Mouse (Mus musculus) liver, embryonic 15.5 days (tissue): ENCODE results near the gene E330017A01Rik. TPM values are rescaled to one million over a fixed set of nuclear protein-coding genes. Genes with fewer than 3 reads are reported as not detected.

Experiments
- ATAC-seq: fragments of 200-750 bp; cut with Nextera tagmentation; 2 replicates; pipeline ENCODE4 v1.8.0; 2017; ENCODE audit warnings: moderate number of reproducible peaks, mild to moderate bottlenecking, moderate library complexity; ENCODE audit not compliant: insufficient read depth
- H3K27ac ChIP-seq: fragments of 300-500 bp; sonication (generic); replicated peaks from 2 replicates; pipeline ENCODE4 v1.5.1; 2015; ENCODE audit warnings: mild to moderate bottlenecking, inconsistent platforms
- H3K27me3 ChIP-seq: fragments of 300-500 bp; sonication (generic); 2 replicates; pipeline ENCODE4 v1.6.1; 2015; ENCODE audit warnings: mild to moderate bottlenecking, inconsistent platforms
- H3K36me3 ChIP-seq: fragments of 300-500 bp; sonication (generic); replicated peaks from 2 replicates; pipeline ENCODE4 v1.6.1; 2015; ENCODE audit warnings: moderate library complexity, mild to moderate bottlenecking, inconsistent platforms
- H3K4me1 ChIP-seq: fragments of 300-500 bp; sonication (generic); replicated peaks from 2 replicates; pipeline ENCODE4 v1.6.1; 2015; ENCODE audit warnings: inconsistent platforms
- H3K4me2 ChIP-seq: fragments of 300-500 bp; sonication (generic); 2 replicates; pipeline ENCODE4 v1.6.1; 2015; ENCODE audit warnings: moderate library complexity, mild to moderate bottlenecking, inconsistent platforms
- H3K4me3 ChIP-seq: fragments of 300-500 bp; sonication (generic); replicated peaks from 2 replicates; pipeline ENCODE4 v1.5.1; 2015; ENCODE audit warnings: mild to moderate bottlenecking, inconsistent platforms
- H3K9ac ChIP-seq: fragments of 300-500 bp; sonication (generic); 2 replicates; pipeline ENCODE4 v1.6.1; 2015; ENCODE audit warnings: moderate library complexity, mild to moderate bottlenecking, inconsistent platforms
- H3K9me3 ChIP-seq: fragments of 300-500 bp; sonication (generic); replicated peaks from 2 replicates; pipeline ENCODE4 v1.6.1; 2016; ENCODE audit warnings: inconsistent platforms
- WGBS: fragments of 180-500 bp; shearing (Covaris S2); methylation state at CpG from one replicate; pipeline ENCODE4 v1.1.7; 2015; ENCODE audit warnings: mixed read lengths; ENCODE audit not compliant: insufficient replicate concordance; 5-methylcytosine and 5-hydroxymethylcytosine counted together
- polyA plus RNA-seq: library from polyadenylated mRNA; unstranded; fragments of >200 nt; fragmentation: Nextera tagmentation; extraction: Ambion mirVana; gene quantifications from 2 replicates; pipeline ENCODE4 v1.2.1, GENCODE M21; 2015

Gene E330017A01Rik
- polyA plus RNA-seq, 1 experiment from 2014 or later: not detected

DNA sequence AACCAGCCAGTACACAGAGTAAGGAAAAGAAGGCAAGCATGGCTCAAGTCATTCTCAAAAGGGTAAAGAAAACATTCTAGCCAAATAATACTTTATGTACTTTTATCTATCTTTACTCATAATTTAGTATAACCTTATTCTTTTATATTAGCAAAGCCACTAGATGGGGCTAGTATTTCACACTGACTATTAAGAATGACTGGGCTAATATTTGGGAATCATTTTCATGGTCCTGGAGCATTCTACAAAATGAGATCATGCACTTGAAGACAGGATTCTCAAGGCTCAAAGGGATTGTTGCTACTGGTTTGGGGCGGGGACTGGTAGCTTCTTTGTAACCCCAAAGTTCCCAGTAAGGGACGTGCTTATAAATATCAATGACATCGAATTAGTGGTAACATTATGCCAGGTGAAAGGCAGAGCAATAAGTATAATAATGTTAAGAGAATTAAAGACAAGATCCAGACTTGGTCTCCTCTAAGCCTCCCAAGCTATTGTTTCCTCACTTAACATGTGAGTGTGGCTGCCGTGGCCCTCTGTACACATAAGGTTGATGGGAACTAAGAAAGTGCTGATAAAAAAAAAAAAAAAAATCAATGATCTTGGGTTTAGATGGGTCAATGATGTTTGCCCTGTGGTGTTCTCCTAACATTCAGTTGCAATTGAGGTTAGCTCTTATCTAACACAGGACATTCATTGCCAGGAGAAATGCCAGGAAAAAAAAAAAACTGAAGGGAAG lies 10.8 kb downstream of the E330017A01Rik start:
- H3K27ac ChIP-seq: peak overlapping the region; percentile 75
- peaks cover 42% of the 10 kb centered on the region for H3K4me1 ChIP-seq
- H3K9me3 ChIP-seq: no peaks in the 10 kb centered on the region
- H3K27me3 ChIP-seq: no peaks in the 10 kb centered on the region
- no peak overlapping the region for H3K4me3 ChIP-seq
- 58% methylated on average over 4 of the region's 4 CpGs for WGBS
- no peak overlapping the region for H3K9ac ChIP-seq
- peak; percentile 45 for ATAC-seq
- H3K4me2 ChIP-seq: no peak overlapping the region
- no peaks in the 10 kb centered on the region for H3K36me3 ChIP-seq

- H3K9me3 ChIP-seq: no peaks in the 10 kb centered on the region
- ATAC-seq: no peak
- H3K4me1 ChIP-seq: peaks cover 27% of the 10 kb centered on the region
- H3K4me3 ChIP-seq: no peak overlapping the region
- no peaks in the 10 kb centered on the region for H3K36me3 ChIP-seq
- no peaks in the 10 kb centered on the region for H3K27me3 ChIP-seq
- H3K27ac ChIP-seq: no peak overlapping the region
- no peak overlapping the region for H3K4me2 ChIP-seq
- no peak overlapping the region for H3K9ac ChIP-seq
- 81% methylated on average over 6 of the region's 6 CpGs for WGBS
These were observed 14.6 kb downstream of the E330017A01Rik start for GRCm38 (mm10) chr16:58623944-58624343.

- no peak for ATAC-seq
These were observed 15.4 kb downstream of the E330017A01Rik start for GRCm38 (mm10) chr16:58623114-58623513.

DNA sequence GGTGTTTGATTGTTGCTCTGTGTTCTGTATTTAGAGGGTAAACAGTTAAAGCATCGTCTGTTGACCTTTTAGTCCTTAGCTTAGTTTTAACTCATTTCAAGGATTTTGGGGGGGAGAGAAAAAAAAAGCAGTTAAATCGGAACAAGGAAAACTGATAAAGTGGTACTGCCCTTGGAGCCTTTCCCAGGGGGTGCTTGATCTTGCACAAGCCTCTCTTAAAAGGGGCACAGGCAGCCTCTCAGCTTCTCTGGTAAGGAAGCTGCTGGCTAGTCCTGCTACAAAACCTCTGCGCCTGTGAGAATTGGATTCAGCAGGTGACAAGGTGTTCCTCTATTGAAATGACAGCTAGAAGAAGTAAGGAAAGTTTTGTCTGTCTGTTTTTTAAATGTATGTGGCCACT lies 16.2 kb downstream of the E330017A01Rik start:
- ATAC-seq: no peak
- no peak overlapping the region for H3K4me2 ChIP-seq
- 74% methylated on average over 3 of the region's 3 CpGs for WGBS

More at GRCm38 (mm10) chr16:58623114-58623513, 15.4 kb downstream of the E330017A01Rik start:
- H3K36me3 ChIP-seq: no peaks in the 10 kb centered on the region
- H3K4me2 ChIP-seq: no peak overlapping the region
- H3K4me1 ChIP-seq: peaks cover 19% of the 10 kb centered on the region
- no peaks in the 10 kb centered on the region for H3K9me3 ChIP-seq
- H3K27ac ChIP-seq: no peak overlapping the region
- no peak overlapping the region for H3K4me3 ChIP-seq
- no peaks in the 10 kb centered on the region for H3K27me3 ChIP-seq
- no peak overlapping the region for H3K9ac ChIP-seq
- WGBS: 73% methylated on average over 4 of the region's 4 CpGs

DNA sequence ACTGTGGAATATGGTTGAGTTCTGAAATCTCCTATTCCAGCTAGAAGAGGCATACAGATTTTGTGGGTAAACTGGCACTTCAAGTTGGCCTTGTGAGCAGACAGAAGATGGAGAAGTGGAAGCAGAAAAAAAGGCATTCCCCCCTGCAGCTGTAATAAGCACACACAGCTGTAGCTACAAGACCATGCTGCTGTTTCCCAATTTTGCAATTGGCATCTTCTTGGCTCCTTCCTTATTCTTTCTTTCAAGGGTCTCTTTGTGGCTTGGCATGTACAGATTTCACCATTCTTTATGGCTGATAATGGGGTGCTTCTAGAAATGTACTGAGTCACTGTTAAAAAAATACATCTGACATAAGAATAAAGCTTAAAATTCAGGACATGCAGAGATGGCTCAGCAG lies 21.2 kb downstream of the E330017A01Rik start:
- H3K4me2 ChIP-seq: no peak overlapping the region
- no peak overlapping the region for H3K4me3 ChIP-seq
- H3K27me3 ChIP-seq: no peaks in the 10 kb centered on the region
- H3K4me1 ChIP-seq: no peaks in the 10 kb centered on the region
- no peaks in the 10 kb centered on the region for H3K9me3 ChIP-seq
- H3K36me3 ChIP-seq: no peaks in the 10 kb centered on the region
- H3K27ac ChIP-seq: no peak overlapping the region
- no peak for ATAC-seq
- H3K9ac ChIP-seq: no peak overlapping the region

More for the DNA sequence above, 16.2 kb downstream of the E330017A01Rik start:
- H3K4me3 ChIP-seq: no peak overlapping the region
- H3K9me3 ChIP-seq: no peaks in the 10 kb centered on the region
- no peaks in the 10 kb centered on the region for H3K36me3 ChIP-seq
- no peak overlapping the region for H3K27ac ChIP-seq
- no peaks in the 10 kb centered on the region for H3K27me3 ChIP-seq
- H3K9ac ChIP-seq: no peak overlapping the region
- H3K4me1 ChIP-seq: peaks cover 12% of the 10 kb centered on the region

- no peaks in the 10 kb centered on the region for H3K36me3 ChIP-seq
- 71% methylated on average over 6 of the region's 6 CpGs for WGBS
- ATAC-seq: no peak
- H3K4me3 ChIP-seq: no peak within 1 kb of the TSS
- no peaks in the 10 kb centered on the region for H3K9me3 ChIP-seq
- H3K4me2 ChIP-seq: no peak within 1 kb of the TSS
- H3K9ac ChIP-seq: no peak within 1 kb of the TSS
- no peak within 1 kb of the TSS for H3K27ac ChIP-seq
- H3K27me3 ChIP-seq: no peaks in the 10 kb centered on the region
- no peaks in the 10 kb centered on the region for H3K4me1 ChIP-seq
These were observed 21.7 kb downstream of the E330017A01Rik start, which contains the start of gene Gm813 for GRCm38 (mm10) chr16:58616878-58617277. TSS of gene Gm813 (minus strand) at chr16:58616978.

- H3K27me3 ChIP-seq: no peaks in the 10 kb centered on the region
- no peaks in the 10 kb centered on the region for H3K9me3 ChIP-seq
- WGBS: 49% methylated on average over 3 of the region's 3 CpGs
- no peaks in the 10 kb centered on the region for H3K36me3 ChIP-seq
- H3K9ac ChIP-seq: no peak overlapping the region
- H3K27ac ChIP-seq: no peak overlapping the region
- no peak overlapping the region for H3K4me3 ChIP-seq
- ATAC-seq: no peak
- no peaks in the 10 kb centered on the region; the same call in 1 of the 2 replicates for H3K4me1 ChIP-seq
- H3K4me2 ChIP-seq: no peak overlapping the region
These were observed 25.6 kb downstream of the E330017A01Rik start for GRCm38 (mm10) chr16:58612969-58613368.

- ATAC-seq: no peak
- Histone ChIP-seq H3K9ac (no peak overlapping the region), H3K4me1 (peaks cover 34% of the 10 kb centered on the region), H3K36me3 (no peaks in the 10 kb centered on the region), H3K27ac (0 out of 2 replicates have a peak overlapping the region, but pooled peaks have one; percentile 29), H3K4me3 (no peak overlapping the region), H3K4me2 (no peak overlapping the region), H3K9me3 (no peaks in the 10 kb centered on the region), H3K27me3 (no peaks in the 10 kb centered on the region)
- WGBS: 71% methylated on average over 5 of the region's 5 CpGs
These were observed 31.4 kb downstream of the E330017A01Rik start for GRCm38 (mm10) chr16:58607101-58607500.

- 0 out of 2 replicates have a peak overlapping the region, but pooled peaks have one; percentile 18 for H3K4me2 ChIP-seq
- no peaks in the 10 kb centered on the region for H3K36me3 ChIP-seq
- H3K9ac ChIP-seq: no peak overlapping the region
- peak; percentile 90 for ATAC-seq
- no peaks in the 10 kb centered on the region for H3K27me3 ChIP-seq
- H3K27ac ChIP-seq: peak overlapping the region; percentile 81
- H3K9me3 ChIP-seq: no peaks in the 10 kb centered on the region
- peaks cover 34% of the 10 kb centered on the region for H3K4me1 ChIP-seq
- no peak overlapping the region for H3K4me3 ChIP-seq
These were observed 33.9 kb downstream of the E330017A01Rik start for GRCm38 (mm10) chr16:58604680-58605079.

DNA sequence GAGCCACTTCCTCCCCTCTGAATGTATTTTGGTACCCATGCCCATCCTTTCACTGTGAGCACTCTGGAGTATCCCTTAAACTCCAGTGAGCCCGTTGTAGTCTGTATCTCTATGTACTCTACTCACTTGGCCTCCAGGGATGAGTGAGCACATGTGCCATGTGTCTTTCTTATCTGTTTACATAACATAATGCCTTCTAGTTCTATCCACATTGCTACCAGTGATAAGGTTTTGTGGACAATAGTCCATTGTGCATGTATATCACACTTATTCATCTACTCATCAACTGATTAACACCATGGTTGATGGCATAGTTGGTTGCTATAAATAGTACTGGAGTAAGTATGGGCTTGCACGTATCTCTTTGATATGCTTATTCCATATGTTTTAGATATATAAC lies 34.7 kb downstream of the E330017A01Rik start:
- Histone ChIP-seq H3K36me3 (no peaks in the 10 kb centered on the region), H3K27ac (peak overlapping the region; percentile 81), H3K4me3 (no peak overlapping the region), H3K9ac (no peak overlapping the region), H3K27me3 (no peaks in the 10 kb centered on the region), H3K4me2 (no peak overlapping the region), H3K9me3 (no peaks in the 10 kb centered on the region), H3K4me1 (peaks cover 34% of the 10 kb centered on the region)
- peak; percentile 56 for ATAC-seq
- WGBS: 31% methylated on average over 2 of the region's 2 CpGs

GRCm38 (mm10) chr16:58600846-58601245 lies 37.7 kb downstream of the E330017A01Rik start:
- Histone ChIP-seq H3K36me3 (no peaks in the 10 kb centered on the region), H3K9ac (no peak overlapping the region), H3K4me1 (peaks cover 24% of the 10 kb centered on the region), H3K4me2 (no peak overlapping the region), H3K27me3 (no peaks in the 10 kb centered on the region), H3K9me3 (no peaks in the 10 kb centered on the region), H3K4me3 (no peak overlapping the region), H3K27ac (no peak overlapping the region)
- 77% methylated on average over 6 of the region's 6 CpGs for WGBS
- ATAC-seq: no peak

GRCm38 (mm10) chr16:58591299-58591698 lies 47.2 kb downstream of the E330017A01Rik start:
- Histone ChIP-seq H3K9ac (no peak overlapping the region), H3K36me3 (no peaks in the 10 kb centered on the region), H3K9me3 (no peaks in the 10 kb centered on the region), H3K27ac (no peak overlapping the region), H3K4me1 (no peaks in the 10 kb centered on the region), H3K4me3 (no peak overlapping the region), H3K27me3 (no peaks in the 10 kb centered on the region), H3K4me2 (no peak overlapping the region)
- WGBS: 64% methylated on average over 3 of the region's 3 CpGs
- no peak for ATAC-seq
